Mouse (Mus musculus) kidney, postnatal 10 days (tissue): ENCODE data around the gene Fkbp2.

Source experiments
- DNase-seq: peaks from one replicate; pipeline ENCODE4 v3.0.0; 2021; ENCODE audit warnings: mixed read lengths

Fkbp2 gene

GRCm38 (mm10) chr19:6990712-6991111 lies 10.4 kb upstream of the Fkbp2 start:
- DNase-seq: no peak

- DNase-seq: peak; percentile 12
Observed at GRCm38 (mm10) chr19:6989251-6989650, 8.9 kb upstream of the Fkbp2 start.

- no peak for DNase-seq
Observed at GRCm38 (mm10) chr19:6987904-6988285, 7.6 kb upstream of the Fkbp2 start.

GRCm38 (mm10) chr19:6987061-6987903 lies 7.0 kb upstream of the Fkbp2 start, which contains the start of gene Vegfb:
Gene Vegfb (minus strand): TSS chr19:6987651.
- peak; percentile 84 for DNase-seq

GRCm38 (mm10) chr19:6985951-6986708 lies 5.8 kb upstream of the Fkbp2 start:
- peak; percentile 16 for DNase-seq

- DNase-seq: peak; percentile 30
Observed at GRCm38 (mm10) chr19:6985300-6985699, 5.0 kb upstream of the Fkbp2 start.

- DNase-seq: no peak
Observed at GRCm38 (mm10) chr19:6983621-6984020, 3.3 kb upstream of the Fkbp2 start.

GRCm38 (mm10) chr19:6981465-6981864 lies 1.2 kb upstream of the Fkbp2 start:
- no peak for DNase-seq

GRCm38 (mm10) chr19:6979486-6980380 lies 568 bp downstream of the Fkbp2 start:
- DNase-seq: peak; percentile 100

GRCm38 (mm10) chr19:6979001-6979479 lies 1.3 kb downstream of the Fkbp2 start:
- peak; percentile 62 for DNase-seq

GRCm38 (mm10) chr19:6978639-6978974 lies 1.7 kb downstream of the Fkbp2 start:
- no peak for DNase-seq

GRCm38 (mm10) chr19:6977759-6978638 lies 2.3 kb downstream of the Fkbp2 start:
- DNase-seq: no peak

- DNase-seq: peak; percentile 75
Observed at GRCm38 (mm10) chr19:6975537-6976521, 4.5 kb downstream of the Fkbp2 start, which contains the start of gene Plcb3. Gene Plcb3 (minus strand): TSS chr19:6976470.

- peak; percentile 94 for DNase-seq
Observed at GRCm38 (mm10) chr19:6974211-6975205, 5.8 kb downstream of the Fkbp2 start, which contains the start of gene Ppp1r14b. Gene Ppp1r14b (plus strand): TSS chr19:6974968.

- DNase-seq: no peak
Observed at GRCm38 (mm10) chr19:6973581-6974190, 6.6 kb downstream of the Fkbp2 start.

- DNase-seq: no peak
Observed at GRCm38 (mm10) chr19:6972247-6972917, 7.9 kb downstream of the Fkbp2 start.

- DNase-seq: no peak
Observed at GRCm38 (mm10) chr19:6971644-6972043, 8.7 kb downstream of the Fkbp2 start.
